Mouse (Mus musculus) liver, adult (tissue): ENCODE measurements around the gene Lrrc4.

ENCODE experiments used
- GATA4 ChIP-seq: IDR thresholded peaks from 2 replicates; pipeline ENCODE4 v1.6.1; 2014; ENCODE audit warnings: mild to moderate bottlenecking, low read length; ENCODE audit not compliant: insufficient replicate concordance

Gene Lrrc4

DNA sequence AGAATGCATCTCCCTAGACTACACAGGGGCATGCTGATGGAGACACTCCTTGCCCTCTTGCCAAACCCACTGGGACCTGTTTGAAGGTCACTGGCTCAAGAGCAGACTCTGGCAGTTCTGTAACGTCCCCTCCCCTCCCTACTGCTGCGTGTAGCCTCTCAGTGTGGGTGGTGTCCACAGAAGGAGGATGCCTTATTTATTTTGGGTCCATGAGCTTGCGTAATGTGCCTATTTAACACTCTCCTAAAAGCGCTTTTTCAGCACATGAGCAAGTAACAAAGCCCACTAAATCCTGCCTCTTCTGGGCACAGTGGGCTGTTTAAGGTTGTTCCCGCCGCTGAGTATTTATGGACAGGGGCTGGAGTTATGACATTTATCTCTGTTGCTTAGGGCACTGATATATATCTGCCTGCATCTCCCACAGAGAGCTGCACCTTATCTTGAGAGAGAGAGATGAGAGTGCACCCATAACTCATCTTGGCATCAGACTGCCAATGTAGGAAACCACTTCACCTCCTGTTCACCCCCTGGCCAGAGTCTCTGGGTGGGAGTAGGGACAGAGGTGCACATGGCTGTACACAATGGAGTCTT is 63.6 kb downstream of the Lrrc4 start:
- no peak for TF ChIP-seq GATA4

DNA sequence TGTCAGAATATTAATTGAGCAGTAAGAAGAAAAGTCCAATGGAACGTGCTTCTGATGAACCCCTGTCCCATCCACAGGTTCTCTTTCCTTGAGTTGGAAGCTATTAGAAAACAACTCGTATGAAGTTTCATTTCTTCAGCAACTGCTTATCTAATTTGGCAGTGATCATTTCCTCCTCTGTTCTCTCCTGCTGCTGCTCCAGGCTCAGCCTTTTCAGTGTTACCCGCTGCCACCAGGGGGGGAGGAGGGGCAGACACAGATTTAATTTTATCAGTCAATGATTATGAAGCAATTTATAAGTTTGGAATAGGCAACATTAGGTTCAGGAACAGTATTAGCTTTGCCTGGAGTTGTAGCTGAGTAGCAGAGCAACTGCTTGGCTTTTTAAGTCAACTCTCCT is 64.9 kb downstream of the Lrrc4 start:
- peak; percentile 83 for TF ChIP-seq GATA4

- no peak for TF ChIP-seq GATA4
Measured at GRCm38 (mm10) chr6:28762132-28762775, 69.3 kb downstream of the Lrrc4 start.

DNA sequence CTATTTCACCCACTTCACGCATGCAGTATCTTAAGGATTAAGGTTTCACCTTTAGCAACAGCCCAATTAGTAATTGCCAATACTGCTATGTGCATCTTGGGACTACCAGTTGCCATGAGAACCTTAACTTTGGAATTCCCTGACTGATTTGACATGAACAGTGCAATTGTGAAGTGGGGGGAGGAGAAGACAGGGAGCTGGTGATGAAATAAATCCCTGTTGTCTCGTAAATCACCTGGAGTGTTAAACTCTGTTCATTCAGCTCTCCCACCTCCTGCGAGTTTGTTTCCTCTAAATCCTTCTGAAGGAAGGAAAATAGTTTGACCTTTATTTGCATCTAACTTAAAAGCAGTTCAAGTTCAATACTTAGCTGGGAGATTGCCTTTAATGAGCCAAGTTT is 69.8 kb downstream of the Lrrc4 start:
- no peak for TF ChIP-seq GATA4

GRCm38 (mm10) chr6:28758293-28758692 is 73.3 kb downstream of the Lrrc4 start:
- no peak for TF ChIP-seq GATA4

- no peak for TF ChIP-seq GATA4
Measured at GRCm38 (mm10) chr6:28756306-28757018, 75.1 kb downstream of the Lrrc4 start.

DNA sequence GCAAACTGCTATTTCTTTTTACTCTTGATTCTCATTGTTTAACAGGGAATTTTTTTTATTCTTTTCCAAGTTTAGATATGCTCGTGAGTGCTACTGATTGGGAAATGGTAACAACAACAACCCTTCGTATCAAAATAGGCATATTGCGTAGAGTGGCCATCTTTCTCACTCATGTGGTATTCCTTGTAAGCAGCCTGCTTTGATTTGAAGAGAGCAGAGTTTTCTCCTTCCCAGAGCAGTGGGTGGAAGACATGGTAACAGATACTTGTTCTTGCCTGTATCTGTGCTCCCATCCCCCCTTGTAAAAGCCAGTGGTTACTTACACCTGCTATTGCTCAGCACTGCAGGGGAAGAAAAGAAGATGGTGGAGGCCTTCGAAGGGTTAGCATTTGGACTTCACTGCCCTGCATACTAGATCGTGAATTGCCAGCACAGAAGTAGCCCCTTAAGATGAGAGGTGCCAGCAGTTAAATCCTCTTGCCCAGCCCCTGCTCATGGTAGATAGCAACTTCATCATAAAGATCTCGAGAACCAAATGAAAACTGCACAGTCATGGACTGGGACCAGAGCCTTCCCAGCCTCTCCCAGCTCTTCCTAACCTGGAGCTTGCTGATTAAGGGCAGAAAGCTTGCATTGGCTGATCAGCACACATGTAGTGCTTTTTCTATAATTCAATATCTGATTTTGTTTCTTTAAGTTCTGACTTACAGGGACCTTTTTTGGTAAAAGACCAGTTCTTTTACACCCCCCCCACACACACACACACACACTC is 77.2 kb downstream of the Lrrc4 start:
- TF ChIP-seq GATA4, result no peak

GRCm38 (mm10) chr6:28753681-28754080 is 77.9 kb downstream of the Lrrc4 start:
- no peak for TF ChIP-seq GATA4

DNA sequence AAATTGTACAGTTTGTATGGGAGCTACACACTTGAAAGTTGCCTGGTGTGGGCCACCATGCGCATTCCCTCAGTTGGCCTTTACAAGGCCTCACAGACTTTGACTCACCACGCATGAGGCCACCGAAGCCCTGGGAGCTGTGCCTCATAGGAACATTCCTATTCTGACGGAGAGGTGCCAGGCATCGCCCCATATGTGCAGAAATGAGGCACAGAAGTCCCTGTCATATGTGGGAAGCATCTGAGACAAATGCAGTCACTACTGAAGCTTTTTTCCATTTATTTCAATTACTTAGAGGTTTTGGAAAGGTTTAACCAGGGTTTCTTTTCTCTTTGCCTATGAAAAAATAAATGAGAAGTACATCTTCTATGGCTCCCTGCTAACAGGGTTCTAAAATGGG is 78.3 kb downstream of the Lrrc4 start:
- TF ChIP-seq GATA4, result no peak

GRCm38 (mm10) chr6:28751186-28751585 is 80.4 kb downstream of the Lrrc4 start:
- TF ChIP-seq GATA4, result no peak

DNA sequence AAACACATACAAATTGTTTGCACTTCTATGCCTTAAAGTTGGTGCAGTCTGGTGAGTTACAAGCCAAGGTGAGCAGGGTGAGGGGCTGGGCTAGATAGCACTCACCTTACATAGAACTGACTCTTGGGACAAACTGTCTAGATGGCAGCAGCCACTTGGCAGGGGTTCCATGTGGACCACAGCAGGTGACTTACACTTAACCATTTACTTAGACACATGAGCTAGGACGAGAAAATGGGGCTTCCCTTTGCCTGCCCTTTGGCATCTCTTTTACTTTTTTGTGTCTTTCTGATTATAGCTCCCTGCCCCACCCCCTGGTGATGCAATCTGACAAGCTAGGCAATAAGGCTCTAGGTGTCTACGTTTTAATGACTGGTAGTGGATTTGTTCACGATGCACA is 82.3 kb downstream of the Lrrc4 start:
- TF ChIP-seq GATA4, result no peak

- TF ChIP-seq GATA4, result no peak
Measured at GRCm38 (mm10) chr6:28747931-28748670, 83.4 kb downstream of the Lrrc4 start.

DNA sequence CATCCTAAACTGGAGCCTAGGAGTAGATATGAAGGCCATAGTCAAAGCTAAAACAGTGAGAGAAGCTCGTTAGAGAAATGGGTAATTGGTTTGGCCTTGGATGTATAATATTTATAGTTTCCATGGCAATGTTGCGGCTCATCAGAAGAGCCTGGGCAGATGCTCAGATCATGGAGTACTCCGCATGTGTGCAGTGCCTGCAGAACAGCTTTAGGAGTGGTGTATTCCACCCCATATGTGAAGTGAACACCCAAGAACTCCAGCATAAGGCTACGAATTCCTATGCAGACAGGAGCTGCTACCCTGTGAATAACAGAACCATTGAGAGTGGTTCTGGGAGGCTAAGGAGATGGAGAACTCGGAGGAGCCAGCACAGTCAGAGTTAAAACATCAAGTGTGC is 84.5 kb downstream of the Lrrc4 start:
- no peak for TF ChIP-seq GATA4

GRCm38 (mm10) chr6:28745864-28746263 is 85.7 kb downstream of the Lrrc4 start:
- TF ChIP-seq GATA4, result no peak

GRCm38 (mm10) chr6:28743586-28743985 is 88.0 kb downstream of the Lrrc4 start:
- no peak for TF ChIP-seq GATA4
